Mouse (Mus musculus): ENCODE results near the gene Myo1d. TPM values are rescaled to one million over a fixed set of nuclear protein-coding genes. Genes with fewer than 3 reads are reported as not detected.

Gene Myo1d
- polyA plus RNA-seq, 1 experiment from 2014 or later: 10.8 TPM

DNA sequence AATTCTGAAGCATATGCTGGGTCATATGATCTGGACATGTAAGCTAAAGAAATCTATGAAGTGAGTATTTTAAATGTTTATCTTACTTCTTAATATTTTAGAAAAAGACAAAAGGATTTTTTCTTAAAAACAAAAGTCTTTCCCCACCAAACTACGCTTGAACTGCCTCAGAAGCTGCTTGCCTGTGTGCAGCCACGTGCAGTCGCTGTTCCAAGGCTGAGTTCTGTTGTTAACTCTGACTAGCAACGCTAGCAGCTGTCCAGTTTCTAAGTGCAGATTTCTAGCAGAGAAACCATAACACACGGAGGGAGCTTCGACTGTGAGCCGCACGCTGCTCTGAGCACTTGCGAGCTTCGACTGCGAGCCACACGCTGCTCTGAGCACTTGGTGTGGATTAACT lies 55.1 kb downstream of the Myo1d start:
- Histone ChIP-seq H3K9ac (ENCODE audit: low read depth, low read length) (no peak overlapping the region), H3K4me2 (no peak overlapping the region), H3K4me3 (ENCODE audit: low read depth, low read length) (no peak overlapping the region), H3K27me3 (ENCODE audit: control insufficient read depth, insufficient read depth, low read length) (no peaks in the 10 kb centered on the region), H3K9me3 (replicated peaks; ENCODE audit: control insufficient read depth, low read length) (no peaks in the 10 kb centered on the region), H3K27ac (ENCODE audit: low read depth, low read length) (no peak overlapping the region), H3K36me3 (ENCODE audit: control insufficient read depth, insufficient read depth, low read length) (no peaks in the 10 kb centered on the region), H3K4me1 (ENCODE audit: control insufficient read depth, insufficient read depth, low read length) (no peaks in the 10 kb centered on the region)
- ATAC-seq (replicated peaks; ENCODE audit: insufficient number of reproducible peaks, low FRiP score, low TSS enrichment): no peak
- 80% methylated on average over 12 of the region's 12 CpGs for WGBS (ENCODE audit: insufficient replicate concordance)

DNA sequence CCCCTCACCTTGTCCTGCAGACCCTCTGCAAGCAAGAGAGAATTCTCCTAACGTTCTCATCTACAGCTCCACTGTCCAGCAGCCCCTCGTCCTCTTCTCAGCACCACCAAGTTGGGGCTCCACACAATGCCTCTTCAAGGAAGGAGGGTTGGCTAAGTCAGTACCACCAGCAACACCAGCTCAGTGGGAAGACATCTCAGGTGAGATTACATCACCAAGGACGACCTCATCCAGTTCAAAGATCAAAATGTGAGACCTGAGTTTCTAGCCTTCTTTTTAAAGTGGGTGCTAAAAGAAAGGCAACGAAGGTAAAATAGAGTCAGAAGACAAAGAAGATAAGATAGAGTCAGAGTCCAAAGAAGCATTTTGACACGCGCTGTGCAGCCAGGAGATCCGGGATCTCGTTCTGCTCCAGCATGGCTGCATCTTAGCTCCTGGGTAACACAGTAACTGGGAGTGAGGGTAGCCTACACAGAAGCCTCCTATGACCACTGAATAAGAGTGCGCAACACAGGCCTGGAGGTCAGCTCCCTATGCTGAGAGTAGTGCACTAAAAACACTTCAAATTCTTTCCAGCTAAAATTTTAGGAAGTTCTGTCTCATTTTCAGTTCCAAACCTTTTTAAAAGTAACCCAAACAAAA lies 56.3 kb downstream of the Myo1d start:
- Histone ChIP-seq H3K4me2 (no peak overlapping the region), H3K9ac (ENCODE audit: low read depth, low read length) (no peak overlapping the region), H3K27me3 (ENCODE audit: control insufficient read depth, insufficient read depth, low read length) (no peaks in the 10 kb centered on the region), H3K9me3 (replicated peaks; ENCODE audit: control insufficient read depth, low read length) (no peaks in the 10 kb centered on the region), H3K36me3 (ENCODE audit: control insufficient read depth, insufficient read depth, low read length) (no peaks in the 10 kb centered on the region), H3K4me1 (ENCODE audit: control insufficient read depth, insufficient read depth, low read length) (no peaks in the 10 kb centered on the region), H3K4me3 (ENCODE audit: low read depth, low read length) (no peak overlapping the region), H3K27ac (ENCODE audit: low read depth, low read length) (no peak overlapping the region)
- 73% methylated on average over 9 of the region's 9 CpGs for WGBS (ENCODE audit: insufficient replicate concordance)
- ATAC-seq (replicated peaks; ENCODE audit: insufficient number of reproducible peaks, low FRiP score, low TSS enrichment): no peak

DNA sequence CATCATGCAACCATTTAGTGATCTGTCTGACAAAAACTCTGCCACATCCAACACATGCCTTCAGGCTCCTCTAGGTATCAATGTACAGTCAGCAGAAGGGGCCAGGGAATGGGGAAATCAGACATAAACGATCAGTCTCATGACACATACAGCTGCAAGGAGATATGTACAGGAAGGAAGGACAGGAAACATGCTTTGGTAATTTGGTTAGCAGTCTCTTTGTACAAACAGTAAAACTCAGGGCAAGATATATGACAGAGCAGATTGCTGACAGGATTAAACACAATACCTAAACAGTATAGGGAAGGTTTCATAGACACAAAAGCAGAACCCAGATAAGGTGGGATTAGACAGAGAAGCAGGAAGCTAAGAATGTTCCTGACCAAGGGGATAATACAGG lies 60.8 kb downstream of the Myo1d start:
- Histone ChIP-seq H3K4me3 (ENCODE audit: low read depth, low read length) (no peak overlapping the region), H3K36me3 (ENCODE audit: control insufficient read depth, insufficient read depth, low read length) (no peaks in the 10 kb centered on the region), H3K4me1 (ENCODE audit: control insufficient read depth, insufficient read depth, low read length) (no peaks in the 10 kb centered on the region), H3K9me3 (replicated peaks; ENCODE audit: control insufficient read depth, low read length) (no peaks in the 10 kb centered on the region), H3K27me3 (ENCODE audit: control insufficient read depth, insufficient read depth, low read length) (no peaks in the 10 kb centered on the region), H3K9ac (ENCODE audit: low read depth, low read length) (no peak overlapping the region), H3K4me2 (no peak overlapping the region), H3K27ac (ENCODE audit: low read depth, low read length) (no peak overlapping the region)
- ATAC-seq (replicated peaks; ENCODE audit: insufficient number of reproducible peaks, low FRiP score, low TSS enrichment): no peak
- WGBS (ENCODE audit: insufficient replicate concordance): 32% methylated on average over 1 of the region's 1 CpGs

DNA sequence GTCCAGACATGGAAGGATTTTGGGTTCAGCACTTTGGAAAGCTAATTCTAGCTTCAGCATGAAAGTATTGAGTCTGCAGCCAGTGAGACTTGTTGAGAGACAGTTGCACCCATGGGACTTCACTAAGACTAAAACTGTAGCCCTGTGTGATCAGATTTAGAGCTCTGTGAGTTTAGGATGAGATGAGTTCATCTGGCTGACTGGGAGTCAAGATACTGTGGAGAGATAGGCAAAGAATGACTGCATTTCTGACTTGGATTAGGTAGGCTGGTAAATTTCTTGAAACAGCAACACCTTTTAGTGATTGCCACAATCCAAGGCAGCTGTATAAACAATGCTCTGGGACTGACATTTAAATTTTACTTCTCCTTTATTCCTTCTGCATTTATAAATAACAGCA lies 61.8 kb downstream of the Myo1d start:
- Histone ChIP-seq H3K4me3 (ENCODE audit: low read depth, low read length) (no peak overlapping the region), H3K9me3 (replicated peaks; ENCODE audit: control insufficient read depth, low read length) (no peaks in the 10 kb centered on the region), H3K27ac (ENCODE audit: low read depth, low read length) (no peak overlapping the region), H3K27me3 (ENCODE audit: control insufficient read depth, insufficient read depth, low read length) (no peaks in the 10 kb centered on the region), H3K36me3 (ENCODE audit: control insufficient read depth, insufficient read depth, low read length) (no peaks in the 10 kb centered on the region), H3K4me1 (ENCODE audit: control insufficient read depth, insufficient read depth, low read length) (no peaks in the 10 kb centered on the region), H3K4me2 (no peak overlapping the region), H3K9ac (ENCODE audit: low read depth, low read length) (no peak overlapping the region)
- ATAC-seq (replicated peaks; ENCODE audit: insufficient number of reproducible peaks, low FRiP score, low TSS enrichment): no peak

DNA sequence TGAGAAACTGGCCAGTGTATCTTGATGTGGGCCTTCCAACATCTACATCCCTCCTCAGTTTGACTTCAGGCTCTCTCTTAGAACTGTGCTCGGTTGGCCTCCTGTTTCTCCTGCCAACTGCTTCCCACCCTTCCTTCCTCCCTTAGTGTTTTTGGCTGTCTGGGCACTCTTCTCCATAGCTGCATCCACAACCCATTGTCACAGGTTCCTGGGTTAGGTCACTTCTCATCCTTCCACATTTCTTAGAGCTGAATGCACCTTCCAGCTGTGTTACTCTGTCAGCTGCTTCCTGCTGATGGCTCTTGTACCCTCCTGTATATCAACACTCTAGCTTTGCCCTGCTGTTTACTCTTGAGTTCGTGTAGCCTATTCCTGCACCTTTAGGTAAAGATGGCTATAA lies 64.7 kb downstream of the Myo1d start:
- Histone ChIP-seq H3K36me3 (ENCODE audit: control insufficient read depth, insufficient read depth, low read length) (no peaks in the 10 kb centered on the region), H3K4me3 (ENCODE audit: low read depth, low read length) (no peak overlapping the region), H3K9me3 (replicated peaks; ENCODE audit: control insufficient read depth, low read length) (no peaks in the 10 kb centered on the region), H3K4me2 (no peak overlapping the region), H3K9ac (ENCODE audit: low read depth, low read length) (no peak overlapping the region), H3K27me3 (ENCODE audit: control insufficient read depth, insufficient read depth, low read length) (no peaks in the 10 kb centered on the region), H3K4me1 (ENCODE audit: control insufficient read depth, insufficient read depth, low read length) (no peaks in the 10 kb centered on the region), H3K27ac (ENCODE audit: low read depth, low read length) (no peak overlapping the region)
- WGBS (ENCODE audit: insufficient replicate concordance): 67% methylated on average over 2 of the region's 2 CpGs
- no peak for ATAC-seq (replicated peaks; ENCODE audit: insufficient number of reproducible peaks, low FRiP score, low TSS enrichment)

DNA sequence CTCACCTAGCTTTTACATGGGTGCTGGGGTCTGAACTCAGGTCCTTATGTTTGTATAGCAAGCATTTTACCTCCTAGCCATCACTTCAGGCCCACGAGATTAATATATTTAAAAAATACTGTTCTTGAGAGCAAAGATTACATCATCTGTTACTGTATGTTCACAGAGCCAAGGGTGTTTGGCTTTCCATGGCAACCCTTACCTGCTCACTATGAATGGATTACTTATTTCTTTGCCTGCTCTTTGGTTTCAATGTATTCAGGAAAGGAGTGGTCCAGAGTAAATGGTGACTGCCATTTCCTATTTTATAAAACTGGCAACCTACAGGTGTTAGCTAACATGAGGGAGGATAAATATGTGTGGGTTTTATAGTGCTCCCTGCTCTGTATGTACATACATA lies 66.1 kb downstream of the Myo1d start:
- Histone ChIP-seq H3K4me2 (no peak overlapping the region), H3K4me1 (ENCODE audit: control insufficient read depth, insufficient read depth, low read length) (no peaks in the 10 kb centered on the region), H3K4me3 (ENCODE audit: low read depth, low read length) (no peak overlapping the region), H3K9me3 (replicated peaks; ENCODE audit: control insufficient read depth, low read length) (no peaks in the 10 kb centered on the region), H3K27ac (ENCODE audit: low read depth, low read length) (no peak overlapping the region), H3K9ac (ENCODE audit: low read depth, low read length) (no peak overlapping the region), H3K36me3 (ENCODE audit: control insufficient read depth, insufficient read depth, low read length) (no peaks in the 10 kb centered on the region), H3K27me3 (ENCODE audit: control insufficient read depth, insufficient read depth, low read length) (no peaks in the 10 kb centered on the region)
- no peak for ATAC-seq (replicated peaks; ENCODE audit: insufficient number of reproducible peaks, low FRiP score, low TSS enrichment)
- WGBS (ENCODE audit: insufficient replicate concordance): 63% methylated on average over 1 of the region's 1 CpGs

DNA sequence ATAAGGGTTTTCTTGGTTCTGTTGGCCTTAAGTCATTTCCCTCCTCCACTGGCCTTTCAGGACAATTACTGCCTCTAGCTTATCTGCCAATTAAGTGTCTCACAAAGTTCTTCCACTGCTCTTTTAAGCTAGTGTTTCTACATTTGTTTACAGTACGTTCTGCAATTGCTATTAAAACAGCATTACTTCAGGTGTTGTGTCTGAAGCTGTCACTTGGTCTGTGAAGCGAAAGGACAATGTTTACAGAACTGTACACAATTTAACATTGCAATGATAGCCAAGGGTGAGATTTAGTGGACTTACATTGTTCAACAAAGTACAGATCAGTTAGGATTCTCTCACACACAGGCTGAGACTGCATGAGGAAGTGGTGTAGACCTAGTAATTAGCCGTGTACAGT lies 67.6 kb downstream of the Myo1d start:
- 62% methylated on average over 3 of the region's 3 CpGs for WGBS (ENCODE audit: insufficient replicate concordance)
- ATAC-seq (replicated peaks; ENCODE audit: insufficient number of reproducible peaks, low FRiP score, low TSS enrichment): no peak
- H3K4me1 ChIP-seq (ENCODE audit: control insufficient read depth, insufficient read depth, low read length): no peaks in the 10 kb centered on the region

DNA sequence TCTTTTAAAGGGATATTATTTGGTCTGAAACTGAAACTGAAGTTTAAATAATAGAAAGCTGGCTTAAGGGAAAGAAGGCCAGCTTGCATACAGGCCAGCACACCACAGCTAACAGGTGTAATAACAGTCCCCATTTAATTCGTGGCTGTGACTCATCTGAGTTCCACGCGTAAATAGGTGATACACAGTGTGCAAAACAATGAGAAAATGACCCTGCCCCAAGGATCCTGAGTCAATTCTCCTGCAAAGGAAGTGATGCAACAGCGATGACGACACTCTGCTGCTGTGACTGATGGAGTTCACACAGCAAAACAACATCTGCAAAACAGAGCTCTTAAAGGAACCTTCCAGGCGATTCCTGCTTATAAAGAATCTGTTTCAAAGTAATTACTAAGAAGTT lies 68.5 kb downstream of the Myo1d start:
- H3K4me2 ChIP-seq: no peak overlapping the region
- ATAC-seq (replicated peaks; ENCODE audit: insufficient number of reproducible peaks, low FRiP score, low TSS enrichment): no peak
- no peaks in the 10 kb centered on the region for H3K4me1 ChIP-seq (ENCODE audit: control insufficient read depth, insufficient read depth, low read length)
- no peak overlapping the region for H3K4me3 ChIP-seq (ENCODE audit: low read depth, low read length)
- no peaks in the 10 kb centered on the region for H3K9me3 ChIP-seq (replicated peaks; ENCODE audit: control insufficient read depth, low read length)
- H3K27ac ChIP-seq (ENCODE audit: low read depth, low read length): no peak overlapping the region
- no peaks in the 10 kb centered on the region for H3K27me3 ChIP-seq (ENCODE audit: control insufficient read depth, insufficient read depth, low read length)
- H3K9ac ChIP-seq (ENCODE audit: low read depth, low read length): no peak overlapping the region
- no peaks in the 10 kb centered on the region for H3K36me3 ChIP-seq (ENCODE audit: control insufficient read depth, insufficient read depth, low read length)
- WGBS (ENCODE audit: insufficient replicate concordance): 56% methylated on average over 6 of the region's 6 CpGs

More for the DNA sequence above, 67.6 kb downstream of the Myo1d start:
- Histone ChIP-seq H3K27me3 (ENCODE audit: control insufficient read depth, insufficient read depth, low read length) (no peaks in the 10 kb centered on the region), H3K27ac (ENCODE audit: low read depth, low read length) (no peak overlapping the region), H3K4me2 (no peak overlapping the region), H3K9me3 (replicated peaks; ENCODE audit: control insufficient read depth, low read length) (no peaks in the 10 kb centered on the region), H3K4me3 (ENCODE audit: low read depth, low read length) (no peak overlapping the region), H3K36me3 (ENCODE audit: control insufficient read depth, insufficient read depth, low read length) (no peaks in the 10 kb centered on the region), H3K9ac (ENCODE audit: low read depth, low read length) (no peak overlapping the region)

DNA sequence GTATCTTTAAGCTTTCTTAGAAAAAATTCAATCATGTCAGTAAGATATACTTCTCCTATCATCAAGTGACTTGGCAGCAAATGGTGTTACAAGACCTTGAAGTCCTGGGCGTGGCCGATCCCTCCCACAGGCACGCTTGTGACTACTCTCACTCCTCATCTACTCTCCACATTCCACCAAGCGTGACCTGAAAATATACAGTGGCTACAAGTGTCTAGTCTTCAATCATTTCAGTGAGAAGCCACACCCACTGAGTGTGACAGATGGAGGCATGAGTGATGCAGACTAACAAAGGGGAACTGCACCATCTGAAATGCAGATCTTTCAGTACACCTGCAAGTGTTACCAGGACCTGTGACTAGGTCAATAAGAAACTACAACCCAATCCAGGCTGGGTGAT lies 79.2 kb downstream of the Myo1d start:
- H3K9ac ChIP-seq (ENCODE audit: low read depth, low read length): no peak overlapping the region
- WGBS (ENCODE audit: insufficient replicate concordance): 65% methylated on average over 4 of the region's 4 CpGs
- no peak overlapping the region for H3K4me2 ChIP-seq
- H3K27me3 ChIP-seq (ENCODE audit: control insufficient read depth, insufficient read depth, low read length): no peaks in the 10 kb centered on the region
- ATAC-seq (replicated peaks; ENCODE audit: insufficient number of reproducible peaks, low FRiP score, low TSS enrichment): no peak
- no peak overlapping the region for H3K27ac ChIP-seq (ENCODE audit: low read depth, low read length)
- no peaks in the 10 kb centered on the region for H3K36me3 ChIP-seq (ENCODE audit: control insufficient read depth, insufficient read depth, low read length)
- H3K4me3 ChIP-seq (ENCODE audit: low read depth, low read length): no peak overlapping the region
- no peaks in the 10 kb centered on the region for H3K4me1 ChIP-seq (ENCODE audit: control insufficient read depth, insufficient read depth, low read length)
- H3K9me3 ChIP-seq (replicated peaks; ENCODE audit: control insufficient read depth, low read length): no peaks in the 10 kb centered on the region

Measured in heart, embryonic 11.5 days (tissue).